ENCODE assay signal across 29 mouse cellular contexts in the genomic region with DNA sequence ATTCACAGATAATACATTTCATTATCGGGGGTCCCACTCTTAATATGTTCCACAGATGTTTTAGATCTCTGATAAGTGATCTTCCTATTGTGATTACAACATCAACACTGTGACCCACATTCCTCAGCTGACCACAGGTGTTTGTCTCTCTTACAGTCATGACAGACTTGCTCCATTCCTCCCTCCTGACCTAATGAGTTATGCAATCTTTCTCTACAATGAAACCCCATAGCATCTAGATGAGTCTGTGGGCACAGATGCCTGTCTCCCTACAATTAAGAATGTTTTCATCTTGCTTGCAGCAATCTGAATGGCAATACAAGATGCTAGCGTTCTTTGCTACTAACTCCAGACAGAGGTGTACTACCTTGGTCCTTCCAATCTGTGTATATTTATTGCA. TPM values are rescaled to one million over a fixed set of nuclear protein-coding genes. Genes with fewer than 3 reads are reported as not detected.
A peak's percentile ranks its signal among the peaks of the same experiment; 100 is the strongest.
DNase-seq lines count a peak whose midpoint lies in the region; ATAC-seq and TF ChIP-seq lines count a peak whose summit lies in the region.
"Had no signal": no experiment of that assay in that cellular context is flagged by ENCODE, and none has a peak within 500 bp of the region (broad histone marks: within the 10 kb centered on the region; RNA-seq: fewer than 3 reads in every experiment).

No protein-coding gene starts in this region.

- peak; percentile 87 for ATAC-seq in Patski
- ATAC-seq in megakaryocyte progenitor cell, adult 5-6 weeks (replicated peaks; ENCODE audit: poor library complexity): peak; percentile 70
- no peak for ATAC-seq in hindbrain, embryonic 11.5 days (ENCODE audit: low FRiP score)
- ATAC-seq: CD4-positive, CD25-positive, alpha-beta regulatory T cell, adult 4 months; forebrain, embryonic 14.5 days; hindbrain, postnatal 0 days had no signal

- H3K9me3 ChIP-seq in hindbrain, embryonic 11.5 days (ENCODE audit: control insufficient read depth, low read length): no peaks in the 10 kb centered on the region
- H3K9me3 ChIP-seq: embryonic facial prominence, embryonic 15.5 days; forebrain, embryonic 10.5 days; G1E; heart, embryonic 10.5 days; hindbrain, embryonic 13.5 days had no signal

- no peak for DNase-seq in spleen, adult 2 months (ENCODE audit: low read depth in 1 of 2, low spot score in 2 of 2)
- DNase-seq in spleen, postnatal 10 days (ENCODE audit: low spot score in 2 of 2): no peak
- peak; percentile 7 for DNase-seq in Patski (ENCODE audit: low read depth, low spot score)
- no peak for DNase-seq in hindbrain, embryonic 11.5 days (ENCODE audit: low spot score)
- DNase-seq in left cerebral cortex, adult 18-20 months (ENCODE audit: low spot score in 2 of 2): no peak
- no peak for DNase-seq in adrenal gland, postnatal 36 days
- DNase-seq: adrenal gland, adult 2 months; adrenal gland, postnatal 25 days; cerebellum, adult 2 months; cerebellum, postnatal 10 days; embryo, embryonic 11 days; gastrocnemius, adult 2 months; gastrocnemius, postnatal 25 days; heart, adult 11 months; heart, postnatal 10 days; heart, postnatal 4 days had no signal

- POLR2A ChIA-PET in Patski (lab: Charles Lee): no interaction called here

- no peak for TF ChIP-seq CTCF in spleen, adult 2 months (IDR thresholded peaks at IDR 0.05; ENCODE audit: extremely low read depth, insufficient read depth, insufficient read length, insufficient replicate concordance)
- no peak for TF ChIP-seq CTCF in Patski (IDR thresholded peaks at IDR 0.05)

- no peak overlapping the region for H3K4me2 ChIP-seq in hindbrain, embryonic 11.5 days (replicated peaks; ENCODE audit: low read depth, low read length)
- H3K4me2 ChIP-seq: embryonic facial prominence, embryonic 15.5 days; hindbrain, embryonic 13.5 days had no signal

- CTCF ChIA-PET in Patski (lab: Charles Lee): no interaction called here

- no peak for TF ChIP-seq POLR2A in spleen, adult 2 months (IDR thresholded peaks at IDR 0.05; ENCODE audit: low read depth, low read length)

- no peaks in the 10 kb centered on the region for H3K36me3 ChIP-seq in spleen, adult 2 months (ENCODE audit: control insufficient read depth, insufficient read depth, low read length)
- no peaks in the 10 kb centered on the region for H3K36me3 ChIP-seq in hindbrain, embryonic 11.5 days (ENCODE audit: control insufficient read depth, insufficient read depth, low read length)
- H3K36me3 ChIP-seq: embryonic facial prominence, embryonic 15.5 days; forebrain, embryonic 10.5 days; G1E; heart, embryonic 10.5 days; hindbrain, embryonic 13.5 days had no signal

- peak overlapping the region; percentile 37 for H3K4me3 ChIP-seq in spleen, adult 2 months (ENCODE audit: extremely low read depth, insufficient read depth, insufficient read length)
- no peak overlapping the region for H3K4me3 ChIP-seq in hindbrain, embryonic 11.5 days (ENCODE audit: low read depth, low read length)
- H3K4me3 ChIP-seq: embryonic facial prominence, embryonic 15.5 days; erythroblast, embryonic 14.5 days; forebrain, embryonic 10.5 days; gastrocnemius, adult 2 months; heart, embryonic 10.5 days; hindbrain, embryonic 13.5 days had no signal

- H3K27ac ChIP-seq in spleen, adult 2 months (ENCODE audit: insufficient read depth, low read length): no peak overlapping the region; the same call in 1 of the 2 replicates
- no peak overlapping the region for H3K27ac ChIP-seq in hindbrain, embryonic 11.5 days (ENCODE audit: low read depth, low read length)
- H3K27ac ChIP-seq: embryonic facial prominence, embryonic 15.5 days; forebrain, embryonic 10.5 days; gastrocnemius, adult 2 months; heart, embryonic 10.5 days; hindbrain, embryonic 13.5 days; hindbrain, postnatal 0 days had no signal

- H3K9ac ChIP-seq in hindbrain, embryonic 11.5 days (ENCODE audit: low read depth, low read length): no peak overlapping the region
- H3K9ac ChIP-seq: embryonic facial prominence, embryonic 15.5 days; hindbrain, embryonic 13.5 days had no signal

- in situ Hi-C loops in Patski (cut with MboI; ENCODE audit: low pct_unique_long_range_greater_than_20kb): no loop called here

- no peaks in the 10 kb centered on the region for H3K27me3 ChIP-seq in spleen, adult 2 months (ENCODE audit: control insufficient read depth, insufficient read depth, low read length)
- peaks cover 10% of the 10 kb centered on the region for H3K27me3 ChIP-seq in Patski
- H3K27me3 ChIP-seq in hindbrain, embryonic 11.5 days (ENCODE audit: control insufficient read depth, insufficient read depth, low read length): 0 out of 2 replicates have a peak, but pooled peaks cover 4% of the 10 kb centered on the region

- peaks cover 4% of the 10 kb centered on the region; the same call in 1 of the 2 replicates for H3K4me1 ChIP-seq in spleen, adult 2 months (ENCODE audit: control insufficient read depth, insufficient read depth, insufficient read length)
- H3K4me1 ChIP-seq in hindbrain, embryonic 11.5 days (replicated peaks; ENCODE audit: control insufficient read depth, insufficient read depth, low read length): no peaks in the 10 kb centered on the region
- H3K4me1 ChIP-seq: embryonic facial prominence, embryonic 15.5 days; heart, embryonic 10.5 days had no signal

- WGBS in spleen, adult 2 months: 74% methylated on average over 2 of the region's 2 CpGs
- WGBS in hindbrain, embryonic 11.5 days: 80% methylated on average over 2 of the region's 2 CpGs

RNA-seq across cellular contexts. Expression of gene Xkrx, which starts 1.4 kb away (rescaled TPM):
- 6.0 and 8.9 TPM in 2 replicates for polyA plus RNA-seq in spleen, adult 2 months (2012; rRNA removed)
- 2.6 TPM for polyA plus RNA-seq in Patski (2021)
- total RNA-seq in megakaryocyte progenitor cell, adult 5-6 weeks (2015): 0.59 and 1.4 TPM in 2 replicates
- total RNA-seq in megakaryocyte progenitor cell, adult 5-6 weeks (2017): not detected in 2 replicates
- 0.11 TPM in 1 of 2 replicates, not detected in the other for polyA plus RNA-seq in hindbrain, embryonic 11.5 days (2014; fragmentation: Nextera tagmentation; extraction: Ambion mirVana)
- total RNA-seq in left cerebral cortex, adult 18-20 months (2021): 1 to 10 TPM; 1.3 to 1.8 TPM
- total RNA-seq in adrenal gland, postnatal 36 days (2021): 1 to 10 TPM in 1 of 2 experiments, under 1 TPM in 1; 0.50 to 1.3 TPM
- polyA plus RNA-seq: embryonic facial prominence, embryonic 11.5 days; G1E had no signal

RNA-seq across cellular contexts. Expression of gene Arl13a, which starts 26.9 kb away (rescaled TPM):
- polyA plus RNA-seq in spleen, adult 2 months (2012; rRNA removed): not detected in 2 replicates
- polyA plus RNA-seq in Patski (2021): not detected
- total RNA-seq in megakaryocyte progenitor cell, adult 5-6 weeks (2015): not detected in 2 replicates
- not detected in 2 replicates for total RNA-seq in megakaryocyte progenitor cell, adult 5-6 weeks (2017)
- not detected in 2 replicates for polyA plus RNA-seq in hindbrain, embryonic 11.5 days (2014; fragmentation: Nextera tagmentation; extraction: Ambion mirVana)
- total RNA-seq in left cerebral cortex, adult 18-20 months (2021): not detected
- not detected for total RNA-seq in adrenal gland, postnatal 36 days (2021)
- total RNA-seq: adrenal gland, adult 2 months; adrenal gland, postnatal 25 days; G1E; gastrocnemius, adult 2 months; gastrocnemius, postnatal 25 days; heart, postnatal 10 days; heart, postnatal 4 days; hindbrain, postnatal 0 days had no signal
- polyA plus RNA-seq: adrenal gland, adult 2 months; CD4-positive, CD25-positive, alpha-beta regulatory T cell, adult 4 months; cerebellum, adult 2 months; embryonic facial prominence, embryonic 11.5 days; embryonic facial prominence, embryonic 15.5 days; erythroblast, embryonic 14.5 days; forebrain, embryonic 10.5 days; forebrain, embryonic 14.5 days; G1E; heart, embryonic 10.5 days; heart, embryonic 14.5 days; hindbrain, embryonic 13.5 days; hindbrain, postnatal 0 days; intestine, embryonic 14.5 days had no signal
